Mouse (Mus musculus): ENCODE results near the gene Serp2. TPM values are rescaled to one million over a fixed set of nuclear protein-coding genes. Genes with fewer than 3 reads are reported as not detected.
A peak's percentile ranks its signal among the peaks of the same experiment; 100 is the strongest.

Serp2 gene
- polyA plus RNA-seq, 1 experiment from 2014 or later = 5.1 TPM

- ATAC-seq (peak; percentile 76), DNase-seq (ENCODE audit: low spot score) (peak; percentile 68)
- WGBS = 35% methylated on average over 7 of the region's 7 CpGs
- H3K27ac ChIP-seq (ENCODE audit: low read length) = peak overlapping the region; percentile 57; the same call in 1 of the 2 replicates
- H3K27me3 ChIP-seq (replicated peaks; ENCODE audit: insufficient read depth, low read length) = no peaks in the 10 kb centered on the region
- H3K9me3 ChIP-seq (ENCODE audit: low read length) = no peaks in the 10 kb centered on the region
- H3K4me3 ChIP-seq (ENCODE audit: low read depth, low read length) = no peak overlapping the region
- no peaks in the 10 kb centered on the region for H3K36me3 ChIP-seq (ENCODE audit: insufficient read depth, low read length)
- H3K4me1 ChIP-seq (ENCODE audit: insufficient read depth, low read depth, low read length) = no peaks in the 10 kb centered on the region
- no peak overlapping the region for H3K9ac ChIP-seq (replicated peaks; ENCODE audit: low read depth)
- H3K4me2 ChIP-seq (replicated peaks; ENCODE audit: low read depth, low read length) = no peak overlapping the region
- no peak for TF ChIP-seq CTCF (IDR thresholded peaks at IDR 0.05)
- no peak for TF ChIP-seq EP300 (IDR thresholded peaks at IDR 0.05)
Measured at GRCm38 (mm10) chr14:76498210-76498609, 58.5 kb downstream of the Serp2 start.

GRCm38 (mm10) chr14:76497187-76497586, 59.5 kb downstream of the Serp2 start:
- H3K27me3 ChIP-seq (replicated peaks; ENCODE audit: insufficient read depth, low read length) = no peaks in the 10 kb centered on the region
- H3K4me3 ChIP-seq (ENCODE audit: low read depth, low read length) = no peak overlapping the region
- 68% methylated on average over 9 of the region's 9 CpGs for WGBS
- H3K4me1 ChIP-seq (ENCODE audit: insufficient read depth, low read depth, low read length) = no peaks in the 10 kb centered on the region
- DNase-seq (ENCODE audit: low spot score) (no peak), ATAC-seq (no peak)
- no peak overlapping the region for H3K27ac ChIP-seq (ENCODE audit: low read length)
- H3K9ac ChIP-seq (replicated peaks; ENCODE audit: low read depth) = no peak overlapping the region
- no peaks in the 10 kb centered on the region for H3K36me3 ChIP-seq (ENCODE audit: insufficient read depth, low read length)
- TF ChIP-seq EP300 (IDR thresholded peaks at IDR 0.05) (no peak), CTCF (IDR thresholded peaks at IDR 0.05) (no peak)
- no peak overlapping the region for H3K4me2 ChIP-seq (replicated peaks; ENCODE audit: low read depth, low read length)
- H3K9me3 ChIP-seq (ENCODE audit: low read length) = no peaks in the 10 kb centered on the region

GRCm38 (mm10) chr14:76495022-76495421, 61.7 kb downstream of the Serp2 start:
- H3K36me3 ChIP-seq (ENCODE audit: insufficient read depth, low read length) = no peaks in the 10 kb centered on the region
- no peak for TF ChIP-seq EP300 (IDR thresholded peaks at IDR 0.05)
- TF ChIP-seq CTCF (IDR thresholded peaks at IDR 0.05) = no peak
- H3K9me3 ChIP-seq (ENCODE audit: low read length) = no peaks in the 10 kb centered on the region
- H3K27me3 ChIP-seq (replicated peaks; ENCODE audit: insufficient read depth, low read length) = no peaks in the 10 kb centered on the region
- H3K4me2 ChIP-seq (replicated peaks; ENCODE audit: low read depth, low read length) = no peak overlapping the region
- no peak overlapping the region for H3K27ac ChIP-seq (ENCODE audit: low read length)
- no peak overlapping the region for H3K9ac ChIP-seq (replicated peaks; ENCODE audit: low read depth)
- WGBS = 59% methylated on average over 5 of the region's 5 CpGs
- ATAC-seq (no peak), DNase-seq (ENCODE audit: low spot score) (no peak)
- H3K4me3 ChIP-seq (ENCODE audit: low read depth, low read length) = no peak overlapping the region
- H3K4me1 ChIP-seq (ENCODE audit: insufficient read depth, low read depth, low read length) = no peaks in the 10 kb centered on the region

- ATAC-seq (no peak), DNase-seq (ENCODE audit: low spot score) (no peak)
- no peak overlapping the region for H3K27ac ChIP-seq (ENCODE audit: low read length)
- no peaks in the 10 kb centered on the region for H3K36me3 ChIP-seq (ENCODE audit: insufficient read depth, low read length)
- no peaks in the 10 kb centered on the region for H3K9me3 ChIP-seq (ENCODE audit: low read length)
- 61% methylated on average over 2 of the region's 2 CpGs for WGBS
- H3K4me3 ChIP-seq (ENCODE audit: low read depth, low read length) = no peak overlapping the region
- no peaks in the 10 kb centered on the region for H3K4me1 ChIP-seq (ENCODE audit: insufficient read depth, low read depth, low read length)
- H3K27me3 ChIP-seq (replicated peaks; ENCODE audit: insufficient read depth, low read length) = no peaks in the 10 kb centered on the region
- H3K4me2 ChIP-seq (replicated peaks; ENCODE audit: low read depth, low read length) = no peak overlapping the region
- no peak for TF ChIP-seq CTCF (IDR thresholded peaks at IDR 0.05)
- TF ChIP-seq EP300 (IDR thresholded peaks at IDR 0.05) = no peak
- H3K9ac ChIP-seq (replicated peaks; ENCODE audit: low read depth) = no peak overlapping the region
Measured at GRCm38 (mm10) chr14:76489128-76489527, 67.6 kb downstream of the Serp2 start.

- Histone ChIP-seq H3K4me2 (replicated peaks; ENCODE audit: low read depth, low read length) (no peak overlapping the region), H3K27ac (ENCODE audit: low read length) (no peak overlapping the region), H3K27me3 (replicated peaks; ENCODE audit: insufficient read depth, low read length) (no peaks in the 10 kb centered on the region), H3K4me3 (ENCODE audit: low read depth, low read length) (no peak overlapping the region), H3K9me3 (ENCODE audit: low read length) (no peaks in the 10 kb centered on the region), H3K4me1 (ENCODE audit: insufficient read depth, low read depth, low read length) (no peaks in the 10 kb centered on the region), H3K36me3 (ENCODE audit: insufficient read depth, low read length) (no peaks in the 10 kb centered on the region), H3K9ac (replicated peaks; ENCODE audit: low read depth) (no peak overlapping the region)
- WGBS = 63% methylated on average over 18 of the region's 18 CpGs
- ATAC-seq (no peak), DNase-seq (ENCODE audit: low spot score) (no peak)
- TF ChIP-seq EP300 (IDR thresholded peaks at IDR 0.05) (no peak), CTCF (IDR thresholded peaks at IDR 0.05) (no peak; the same call in 1 of the 2 replicates)
Measured at GRCm38 (mm10) chr14:76488101-76489044, 68.3 kb downstream of the Serp2 start.

- no peaks in the 10 kb centered on the region for H3K27me3 ChIP-seq (replicated peaks; ENCODE audit: insufficient read depth, low read length)
- no peak overlapping the region for H3K4me3 ChIP-seq (ENCODE audit: low read depth, low read length)
- no peak for DNase-seq (ENCODE audit: low spot score)
- H3K9ac ChIP-seq (replicated peaks; ENCODE audit: low read depth) = no peak overlapping the region
- no peak overlapping the region for H3K4me2 ChIP-seq (replicated peaks; ENCODE audit: low read depth, low read length)
- no peak for ATAC-seq
- H3K9me3 ChIP-seq (ENCODE audit: low read length) = no peaks in the 10 kb centered on the region
- H3K36me3 ChIP-seq (ENCODE audit: insufficient read depth, low read length) = no peaks in the 10 kb centered on the region
- 86% methylated on average over 16 of the region's 16 CpGs for WGBS
- H3K27ac ChIP-seq (ENCODE audit: low read length) = no peak overlapping the region
- no peaks in the 10 kb centered on the region for H3K4me1 ChIP-seq (ENCODE audit: insufficient read depth, low read depth, low read length)
- TF ChIP-seq CTCF (IDR thresholded peaks at IDR 0.05) = no peak
- no peak for TF ChIP-seq EP300 (IDR thresholded peaks at IDR 0.05)
Measured at GRCm38 (mm10) chr14:76487609-76488008, 69.1 kb downstream of the Serp2 start.
